19 mouse cellular contexts compared by ENCODE assay signal in the genomic region with DNA sequence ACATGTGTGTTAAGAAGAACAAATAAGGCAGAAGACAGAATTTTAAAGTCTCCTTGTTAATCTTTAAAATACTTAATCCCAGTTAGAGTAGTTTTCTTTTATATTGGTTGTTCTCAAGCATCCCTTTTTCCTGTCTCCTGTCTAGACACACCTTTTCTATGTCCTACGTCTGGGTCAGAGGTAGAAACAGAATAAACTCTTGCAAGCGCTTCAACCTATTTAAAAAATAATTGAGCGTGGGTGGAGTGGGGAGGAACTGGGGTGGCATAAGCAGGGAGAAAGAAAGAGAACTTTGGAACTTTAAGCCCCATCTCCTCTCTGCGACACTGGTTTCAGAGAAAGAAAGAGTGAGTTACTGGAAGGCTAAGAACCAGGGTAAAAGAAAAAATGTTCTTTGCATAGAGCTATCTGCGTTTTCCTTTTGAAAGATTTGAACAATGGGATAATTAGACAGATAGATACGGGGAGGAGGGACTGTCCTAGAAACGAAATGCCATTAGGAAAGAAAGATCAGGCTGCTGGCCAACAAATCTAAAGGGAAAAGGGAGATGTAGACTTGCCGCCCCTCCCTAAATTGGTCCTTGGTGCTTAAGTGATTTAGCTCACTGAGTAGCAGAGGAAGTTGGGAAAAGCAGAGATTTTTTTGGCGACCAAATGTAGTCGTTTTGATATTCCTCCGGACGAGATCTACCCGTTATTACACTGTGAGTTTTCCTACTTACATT. TPM values are rescaled to one million over a fixed set of nuclear protein-coding genes. Genes with fewer than 3 reads are reported as not detected.
DNase-seq lines count a peak whose midpoint lies in the region; ATAC-seq and TF ChIP-seq lines count a peak whose summit lies in the region.
"Had no signal": no experiment of that assay in that cellular context is flagged by ENCODE, and none has a peak within 500 bp of the region (broad histone marks: within the 10 kb centered on the region; RNA-seq: fewer than 3 reads in every experiment).

No protein-coding gene starts in this region.

- peak overlapping the region; percentile 45 for H3K9ac ChIP-seq in heart, postnatal 0 days (replicated peaks; ENCODE audit: low read depth, low read length)
- no peak overlapping the region for H3K9ac ChIP-seq in midbrain, embryonic 11.5 days (ENCODE audit: low read length)
- H3K9ac ChIP-seq: liver, postnatal 0 days had no signal

- no peaks in the 10 kb centered on the region for H3K9me3 ChIP-seq in heart, embryonic 10.5 days
- H3K9me3 ChIP-seq in heart, postnatal 0 days (replicated peaks; ENCODE audit: control insufficient read depth, low read length): no peaks in the 10 kb centered on the region
- no peaks in the 10 kb centered on the region for H3K9me3 ChIP-seq in midbrain, embryonic 11.5 days (ENCODE audit: control insufficient read depth, low read length)
- no peaks in the 10 kb centered on the region for H3K9me3 ChIP-seq in midbrain, embryonic 10.5 days (replicated peaks)
- H3K9me3 ChIP-seq: forebrain, embryonic 10.5 days; megakaryocyte, embryonic 14.5 days had no signal

- no peaks in the 10 kb centered on the region for H3K36me3 ChIP-seq in heart, embryonic 10.5 days
- H3K36me3 ChIP-seq in heart, postnatal 0 days (replicated peaks; ENCODE audit: control insufficient read depth, insufficient read depth, low read length): no peaks in the 10 kb centered on the region
- H3K36me3 ChIP-seq in midbrain, embryonic 11.5 days (ENCODE audit: control insufficient read depth, insufficient read depth, low read length): no peaks in the 10 kb centered on the region
- H3K36me3 ChIP-seq in midbrain, embryonic 10.5 days: no peaks in the 10 kb centered on the region
- H3K36me3 ChIP-seq: forebrain, embryonic 10.5 days had no signal

- intact Hi-C loops in heart, postnatal 14 days (cut with DNase I): loop anchor here (10.0 kb wide), 1 partner anchor 760 kb away; the partner anchor contains the start of gene Rnf217

- no peak for TF ChIP-seq EP300 in heart, postnatal 0 days (IDR thresholded peaks at IDR 0.05; ENCODE audit: low read depth)

- H3K4me2 ChIP-seq in heart, postnatal 0 days (ENCODE audit: low read depth, low read length): peak overlapping the region; percentile 65
- H3K4me2 ChIP-seq in midbrain, embryonic 11.5 days: no peak overlapping the region

- DNase-seq in heart, embryonic 10.5 days (ENCODE audit: low spot score): no peak
- no peak for DNase-seq in heart, adult 8-10 months (ENCODE audit: low spot score)
- DNase-seq in heart, postnatal 0 days (ENCODE audit: low spot score): peak; percentile 15
- no peak for DNase-seq in heart, postnatal 14 days
- DNase-seq in midbrain, embryonic 11.5 days (ENCODE audit: low spot score, missing footprints): peak; percentile 91
- no peak for DNase-seq in midbrain, embryonic 10.5 days (ENCODE audit: low spot score)
- DNase-seq in layer of hippocampus, adult 8-10 months (ENCODE audit: low spot score in 2 of 2): no peak
- DNase-seq: cerebellum, adult 8-10 months; gastrocnemius, adult 2 months; kidney, adult 11 months; liver, postnatal 0 days; lung, postnatal 14 days; right cerebral cortex, adult 18-20 months had no signal

- whole genome bisulfite sequencing in heart, embryonic 10.5 days: 18% methylated on average over 13 of the region's 13 CpGs
- 28% methylated on average over 13 of the region's 13 CpGs for WGBS in heart, postnatal 0 days
- 14% methylated on average over 13 of the region's 13 CpGs for WGBS in midbrain, embryonic 11.5 days
- WGBS in midbrain, embryonic 10.5 days: 9% methylated on average over 13 of the region's 13 CpGs

- peak overlapping the region; percentile 91 for H3K27ac ChIP-seq in heart, embryonic 10.5 days
- H3K27ac ChIP-seq in heart, postnatal 0 days (ENCODE audit: low read depth): peak overlapping the region; percentile 93
- H3K27ac ChIP-seq in midbrain, embryonic 11.5 days (ENCODE audit: low read depth, low read length): no peak overlapping the region
- H3K27ac ChIP-seq in midbrain, embryonic 10.5 days (replicated peaks): no peak overlapping the region
- H3K27ac ChIP-seq: stomach, postnatal 0 days had no signal

- no peak for TF ChIP-seq CTCF in heart, postnatal 0 days (IDR thresholded peaks at IDR 0.05; ENCODE audit: low read depth)

- H3K4me1 ChIP-seq in heart, embryonic 10.5 days: peaks cover 18% of the 10 kb centered on the region
- peaks cover 14% of the 10 kb centered on the region for H3K4me1 ChIP-seq in heart, postnatal 0 days (ENCODE audit: control insufficient read depth, insufficient read depth)
- H3K4me1 ChIP-seq in midbrain, embryonic 11.5 days (ENCODE audit: control insufficient read depth, insufficient read depth, low read length): peaks cover 14% of the 10 kb centered on the region
- H3K4me1 ChIP-seq in midbrain, embryonic 10.5 days: peaks cover 38% of the 10 kb centered on the region

- ATAC-seq in heart, postnatal 0 days (ENCODE audit: insufficient read depth, low read depth): no peak
- ATAC-seq in midbrain, embryonic 11.5 days (ENCODE audit: low FRiP score): no peak
- ATAC-seq: hindbrain, postnatal 0 days; liver, postnatal 0 days; midbrain, embryonic 16.5 days had no signal

- peaks cover 9% of the 10 kb centered on the region; the same call in 1 of the 2 replicates for H3K27me3 ChIP-seq in heart, embryonic 10.5 days (ENCODE audit: insufficient read depth, poor library complexity, severe bottlenecking)
- H3K27me3 ChIP-seq in heart, postnatal 0 days (ENCODE audit: control insufficient read depth, insufficient read depth, low read length): no peaks in the 10 kb centered on the region
- peaks cover 43% of the 10 kb centered on the region for H3K27me3 ChIP-seq in midbrain, embryonic 11.5 days (ENCODE audit: control insufficient read depth, insufficient read depth, low read length)
- peaks cover 69% of the 10 kb centered on the region for H3K27me3 ChIP-seq in midbrain, embryonic 10.5 days (ENCODE audit: low read depth, poor library complexity, severe bottlenecking)

- peak overlapping the region; percentile 84 for H3K4me3 ChIP-seq in heart, embryonic 10.5 days
- peak overlapping the region; percentile 17; the same call in 1 of the 2 replicates for H3K4me3 ChIP-seq in heart, postnatal 0 days (ENCODE audit: low read depth, low read length)
- no peak overlapping the region for H3K4me3 ChIP-seq in midbrain, embryonic 11.5 days (ENCODE audit: low read depth, low read length)
- H3K4me3 ChIP-seq in midbrain, embryonic 10.5 days: no peak overlapping the region

RNA-seq across cellular contexts. Expression of gene Hey2, which starts 2.7 kb away (rescaled TPM):
- polyA plus RNA-seq in heart, embryonic 10.5 days (2016; fragmentation: Nextera tagmentation; extraction: Ambion mirVana): 21.6 and 31.0 TPM in 2 replicates
- total RNA-seq in heart, adult 8-10 months (2022): 1 to 10 TPM; 3.9 to 6.8 (median 5.3) TPM
- total RNA-seq in heart, postnatal 0 days (2014; rRNA removed; ENCODE audit: low replicate concordance): 69.7 and 73.9 TPM in 2 replicates
- 23.7 and 25.6 TPM in 2 replicates for polyA plus RNA-seq in heart, postnatal 0 days (2015; fragmentation: Nextera tagmentation; extraction: Ambion mirVana)
- 1 to 10 TPM; 5.1 to 5.8 TPM for total RNA-seq in heart, postnatal 14 days (2021)
- polyA plus RNA-seq in midbrain, embryonic 11.5 days (2014; fragmentation: Nextera tagmentation; extraction: Ambion mirVana): 2.8 and 4.0 TPM in 2 replicates
- polyA plus RNA-seq in midbrain, embryonic 10.5 days (2016; fragmentation: Nextera tagmentation; extraction: Ambion mirVana): 3.0 and 3.8 TPM in 2 replicates
- 1 to 10 TPM; 6.6 to 7.5 (median 7.1) TPM for total RNA-seq in layer of hippocampus, adult 8-10 months (2022)
- total RNA-seq: granulocyte monocyte progenitor cell, adult 5-6 weeks had no signal

RNA-seq across cellular contexts. Expression of gene Ncoa7, which starts 42.1 kb away (rescaled TPM):
- polyA plus RNA-seq in heart, embryonic 10.5 days (2016; fragmentation: Nextera tagmentation; extraction: Ambion mirVana): 7.1 and 7.3 TPM in 2 replicates
- total RNA-seq in heart, adult 8-10 months (2022): 1 to 10 TPM; 2.6 to 3.6 (median 3.0) TPM
- 1.3 and 9.2 TPM in 2 replicates for total RNA-seq in heart, postnatal 0 days (2014; rRNA removed; ENCODE audit: low replicate concordance)
- polyA plus RNA-seq in heart, postnatal 0 days (2015; fragmentation: Nextera tagmentation; extraction: Ambion mirVana): 5.4 and 6.5 TPM in 2 replicates
- 1 to 10 TPM; 6.4 TPM for total RNA-seq in heart, postnatal 14 days (2021)
- 6.4 and 7.3 TPM in 2 replicates for polyA plus RNA-seq in midbrain, embryonic 11.5 days (2014; fragmentation: Nextera tagmentation; extraction: Ambion mirVana)
- 6.2 and 6.6 TPM in 2 replicates for polyA plus RNA-seq in midbrain, embryonic 10.5 days (2016; fragmentation: Nextera tagmentation; extraction: Ambion mirVana)
- total RNA-seq in layer of hippocampus, adult 8-10 months (2022): 100 to 1,000 TPM in 2 of 4 experiments, 10 to 100 TPM in 2; 75.7 to 112 (median 99.1) TPM

Comparison
In these comparisons a context has a peak if more than half of its experiments do, and no peak if none do; other contexts are left out.
1. DNase-seq: peak in heart, postnatal 0 days (single experiment) and midbrain, embryonic 11.5 days (single experiment); none in heart, embryonic 10.5 days (single experiment), heart, adult 8-10 months (single experiment), heart, postnatal 14 days (0 of 2), midbrain, embryonic 10.5 days (single experiment) and layer of hippocampus, adult 8-10 months (0 of 2).
2. H3K27ac ChIP-seq: peak in heart, embryonic 10.5 days (single experiment) and heart, postnatal 0 days (single experiment); none in midbrain, embryonic 11.5 days (single experiment) and midbrain, embryonic 10.5 days (single experiment).
3. H3K4me3 ChIP-seq: peak in heart, embryonic 10.5 days (single experiment) and heart, postnatal 0 days (single experiment); none in midbrain, embryonic 11.5 days (single experiment) and midbrain, embryonic 10.5 days (single experiment).